Mouse (Mus musculus) hindbrain, embryonic 11.5 days (tissue): Measurements from ENCODE around the gene Ten1. TPM values are rescaled to one million over a fixed set of nuclear protein-coding genes. Genes with fewer than 3 reads are reported as not detected.

Experiments used
- ATAC-seq: fragments of 200-750 bp; cut with Nextera tagmentation; 2 replicates; pipeline ENCODE4 v1.8.0; 2017; ENCODE audit warnings: mild to moderate bottlenecking, moderate TSS enrichment, moderate library complexity; ENCODE audit not compliant: low FRiP score
- DNase-seq: peaks from one replicate; pipeline ENCODE4 v3.0.0-alpha.2; 2015; ENCODE audit warnings: low spot score
- H3K27ac ChIP-seq: fragments of 300-500 bp; sonication (generic); 2 replicates; pipeline ENCODE4 v1.5.1; 2014; ENCODE audit warnings: mild to moderate bottlenecking, low read depth, low read length
- H3K27me3 ChIP-seq: fragments of 300-500 bp; sonication (generic); 2 replicates; pipeline ENCODE4 v1.6.1; 2014; ENCODE audit warnings: mild to moderate bottlenecking, low read length, moderate library complexity, mixed read lengths; ENCODE audit not compliant: control insufficient read depth, insufficient read depth
- H3K36me3 ChIP-seq: fragments of 300-500 bp; sonication (generic); 2 replicates; pipeline ENCODE4 v1.6.1; 2014; ENCODE audit warnings: mild to moderate bottlenecking, low read length, moderate library complexity, mixed read lengths; ENCODE audit not compliant: control insufficient read depth, insufficient read depth
- H3K4me1 ChIP-seq: fragments of 300-500 bp; sonication (generic); replicated peaks from 2 replicates; pipeline ENCODE4 v1.6.1; 2014; ENCODE audit warnings: low read length, mixed read lengths; ENCODE audit not compliant: control insufficient read depth, insufficient read depth
- H3K4me2 ChIP-seq: fragments of 300-500 bp; sonication (generic); replicated peaks from 2 replicates; pipeline ENCODE4 v1.6.1; 2014; ENCODE audit warnings: mild to moderate bottlenecking, low read depth, low read length
- H3K4me3 ChIP-seq: fragments of 300-500 bp; sonication (generic); 2 replicates; pipeline ENCODE4 v1.5.1; 2014; ENCODE audit warnings: low read depth, low read length
- H3K9ac ChIP-seq: fragments of 300-500 bp; sonication (generic); 2 replicates; pipeline ENCODE4 v1.6.1; 2014; ENCODE audit warnings: low read depth, low read length
- H3K9me3 ChIP-seq: fragments of 300-500 bp; sonication (generic); 2 replicates; pipeline ENCODE4 v1.6.1; 2016; ENCODE audit warnings: low read length; ENCODE audit not compliant: control insufficient read depth
- WGBS: fragments of 180-500 bp; shearing (Covaris S2); extraction: QIAGEN DNeasy Blood & Tissue Kit; methylation state at CpG from one replicate; pipeline ENCODE4 v1.1.7; 2014; 5-methylcytosine and 5-hydroxymethylcytosine counted together
- polyA plus RNA-seq: library from polyadenylated mRNA; unstranded; fragments of >200 nt; fragmentation: Nextera tagmentation; extraction: Ambion mirVana; gene quantifications from 2 replicates; pipeline ENCODE4 v1.2.1, GENCODE M21; 2014

Gene Ten1
- polyA plus RNA-seq, 1 experiment from 2014 or later: 60.7 TPM

DNA sequence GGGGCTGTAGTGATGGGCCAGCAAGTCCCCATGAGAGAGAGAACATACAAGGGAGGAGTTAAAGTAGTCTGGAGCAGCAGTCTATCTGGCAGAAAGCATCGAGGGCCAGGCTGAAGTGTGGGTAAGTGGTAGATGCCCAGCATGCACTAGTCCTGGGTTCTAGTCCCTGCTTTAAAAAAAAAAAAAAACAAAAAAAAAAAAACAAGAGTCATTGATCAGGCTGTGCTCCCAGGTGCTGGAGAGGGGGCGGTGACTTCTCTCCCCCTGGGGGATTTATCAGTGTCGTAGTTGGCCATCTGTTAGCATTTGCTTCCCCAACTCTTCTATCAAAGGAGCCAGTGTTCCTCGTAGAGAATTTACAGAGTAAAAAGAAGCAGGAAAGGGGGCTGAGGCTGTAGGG lies 8.0 kb downstream of the Ten1 start:
- Histone ChIP-seq H3K27ac (no peak overlapping the region), H3K9ac (no peak overlapping the region), H3K4me2 (no peak overlapping the region), H3K27me3 (no peaks in the 10 kb centered on the region), H3K4me3 (no peak overlapping the region), H3K36me3 (no peaks in the 10 kb centered on the region), H3K4me1 (no peaks in the 10 kb centered on the region), H3K9me3 (no peaks in the 10 kb centered on the region)
- WGBS: 73% methylated on average over 4 of the region's 4 CpGs
- DNase-seq (no peak), ATAC-seq (no peak)

DNA sequence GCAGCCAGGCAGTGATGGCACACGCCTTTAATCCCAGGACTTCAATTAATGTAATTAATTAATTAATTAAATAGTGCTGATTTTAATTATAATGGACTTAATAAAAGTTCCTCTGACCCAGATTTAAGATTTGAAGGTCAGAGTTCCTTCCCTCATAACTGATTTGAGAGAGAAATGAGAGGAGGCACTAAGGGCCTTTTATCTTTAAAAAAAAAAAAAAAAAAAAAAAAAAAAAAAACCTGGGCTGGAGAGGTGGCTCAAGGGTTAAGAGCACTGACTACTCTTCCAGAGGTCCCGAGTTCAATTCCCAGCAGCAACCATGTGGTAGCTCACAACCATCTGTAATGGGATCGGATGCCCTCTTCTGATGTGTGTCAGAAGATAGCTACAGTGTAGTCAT lies 10.0 kb downstream of the Ten1 start:
- Histone ChIP-seq H3K4me1 (no peaks in the 10 kb centered on the region), H3K4me2 (no peak overlapping the region), H3K27ac (no peak overlapping the region), H3K36me3 (no peaks in the 10 kb centered on the region), H3K4me3 (no peak overlapping the region), H3K9me3 (no peaks in the 10 kb centered on the region), H3K9ac (no peak overlapping the region), H3K27me3 (no peaks in the 10 kb centered on the region)
- ATAC-seq (no peak), DNase-seq (no peak)
- 89% methylated on average over 3 of the region's 3 CpGs for WGBS

DNA sequence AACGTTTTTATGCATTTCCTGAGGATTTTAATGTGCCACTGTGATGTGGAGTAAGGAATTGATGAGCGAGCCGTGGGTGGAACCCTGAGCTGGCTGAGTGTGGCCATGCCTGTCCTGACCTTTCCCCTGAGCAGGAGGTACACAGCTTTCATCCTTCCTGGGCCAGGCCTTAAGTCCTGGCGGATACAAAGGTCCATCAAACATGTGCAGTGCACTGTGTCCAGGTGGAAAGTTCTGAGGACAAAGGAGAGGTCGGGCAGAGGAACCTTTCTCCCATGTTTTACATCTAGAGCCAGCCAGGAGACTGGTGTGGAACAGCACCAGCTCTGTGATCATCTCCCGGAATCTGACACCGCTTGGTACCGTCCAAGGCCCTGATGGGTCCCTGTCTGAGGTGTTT lies 10.6 kb downstream of the Ten1 start:
- Histone ChIP-seq H3K27ac (no peak overlapping the region), H3K36me3 (no peaks in the 10 kb centered on the region), H3K4me2 (no peak overlapping the region), H3K9me3 (no peaks in the 10 kb centered on the region), H3K9ac (no peak overlapping the region), H3K27me3 (no peaks in the 10 kb centered on the region), H3K4me3 (no peak overlapping the region), H3K4me1 (no peaks in the 10 kb centered on the region)
- ATAC-seq: no peak
- DNase-seq: no peak
- WGBS: 82% methylated on average over 8 of the region's 8 CpGs

- ATAC-seq: no peak
These were observed 12.0 kb downstream of the Ten1 start for GRCm38 (mm10) chr11:116210696-116211095.

GRCm38 (mm10) chr11:116212847-116213246 lies 14.2 kb downstream of the Ten1 start:
- no peak for DNase-seq
- H3K4me2 ChIP-seq: no peak overlapping the region
- no peak overlapping the region for H3K9ac ChIP-seq
- H3K36me3 ChIP-seq: no peaks in the 10 kb centered on the region
- 89% methylated on average over 6 of the region's 6 CpGs for WGBS
- no peaks in the 10 kb centered on the region for H3K9me3 ChIP-seq
- no peaks in the 10 kb centered on the region for H3K27me3 ChIP-seq
- H3K27ac ChIP-seq: no peak overlapping the region
- ATAC-seq: no peak
- H3K4me3 ChIP-seq: no peak overlapping the region
- H3K4me1 ChIP-seq: no peaks in the 10 kb centered on the region

More at GRCm38 (mm10) chr11:116210696-116211095, 12.0 kb downstream of the Ten1 start:
- no peaks in the 10 kb centered on the region for H3K9me3 ChIP-seq
- no peak overlapping the region for H3K27ac ChIP-seq
- H3K4me2 ChIP-seq: no peak overlapping the region
- H3K9ac ChIP-seq: no peak overlapping the region
- DNase-seq: no peak
- WGBS: 78% methylated on average over 5 of the region's 5 CpGs
- H3K27me3 ChIP-seq: no peaks in the 10 kb centered on the region
- H3K36me3 ChIP-seq: no peaks in the 10 kb centered on the region
- no peaks in the 10 kb centered on the region for H3K4me1 ChIP-seq
- H3K4me3 ChIP-seq: no peak overlapping the region

DNA sequence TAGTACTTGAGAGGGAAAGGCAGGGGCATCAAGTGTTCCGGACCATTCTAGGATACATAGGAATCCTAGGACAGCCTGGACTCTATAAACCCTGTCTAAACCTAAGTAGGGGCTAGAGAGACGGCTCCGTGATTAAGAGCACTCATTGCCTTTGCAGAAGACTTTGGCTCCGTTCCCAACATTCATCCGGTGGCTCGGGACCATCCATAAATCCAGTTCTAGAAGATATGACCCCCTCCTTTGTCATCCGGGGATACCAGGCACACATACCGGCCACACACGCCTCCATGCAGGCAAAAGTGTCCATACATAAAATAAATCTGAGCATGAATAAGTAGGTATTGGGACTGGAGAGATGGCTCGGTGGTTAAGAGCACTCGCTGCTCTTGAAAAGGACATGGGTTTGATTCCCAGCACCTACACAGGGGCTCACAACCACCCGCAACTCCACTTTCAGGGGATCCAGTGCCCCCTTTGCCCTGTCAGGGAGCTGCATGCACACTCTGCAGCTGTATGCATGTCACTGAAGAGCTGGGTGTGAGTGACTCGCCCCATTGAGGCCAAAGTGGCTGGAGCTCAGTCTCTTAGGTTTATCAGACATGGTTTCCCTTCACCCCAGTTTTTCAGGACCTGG lies 15.3 kb downstream of the Ten1 start:
- WGBS: 93% methylated on average over 13 of the region's 13 CpGs
- Histone ChIP-seq H3K4me1 (0 out of 2 replicates have a peak, but pooled peaks cover 2% of the 10 kb centered on the region), H3K4me2 (no peak overlapping the region), H3K9me3 (no peaks in the 10 kb centered on the region), H3K36me3 (no peaks in the 10 kb centered on the region), H3K27ac (no peak overlapping the region), H3K27me3 (no peaks in the 10 kb centered on the region), H3K4me3 (no peak overlapping the region), H3K9ac (no peak overlapping the region)
- ATAC-seq: no peak
- DNase-seq: no peak

- WGBS: 83% methylated on average over 7 of the region's 7 CpGs
- ATAC-seq: no peak
- no peaks in the 10 kb centered on the region for H3K27me3 ChIP-seq
- no peak overlapping the region for H3K9ac ChIP-seq
- no peaks in the 10 kb centered on the region for H3K9me3 ChIP-seq
- DNase-seq: no peak
- no peaks in the 10 kb centered on the region for H3K36me3 ChIP-seq
- H3K4me1 ChIP-seq: 0 out of 2 replicates have a peak, but pooled peaks cover 2% of the 10 kb centered on the region
- H3K4me2 ChIP-seq: no peak overlapping the region
- no peak overlapping the region for H3K4me3 ChIP-seq
- H3K27ac ChIP-seq: no peak overlapping the region
These were observed 16.5 kb downstream of the Ten1 start for GRCm38 (mm10) chr11:116215181-116215580.

DNA sequence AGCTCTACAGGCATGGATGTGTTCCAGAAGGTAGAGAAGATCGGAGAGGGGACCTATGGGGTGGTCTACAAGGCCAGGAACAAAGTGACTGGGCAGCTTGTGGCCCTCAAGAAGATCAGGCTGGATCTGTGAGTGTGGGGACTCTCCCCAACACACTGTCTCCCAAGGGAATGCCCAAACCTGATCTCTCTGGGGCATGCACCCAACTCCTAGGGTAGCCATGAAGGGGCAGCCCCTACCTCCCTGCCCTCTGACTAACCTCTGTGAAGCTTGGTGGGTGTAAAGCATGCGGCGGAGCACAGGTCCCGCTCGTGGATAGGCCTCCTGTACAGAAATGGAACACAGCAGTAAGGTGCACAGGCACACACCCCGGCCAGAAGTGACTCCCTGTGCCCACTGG lies 17.3 kb downstream of the Ten1 start:
- no peaks in the 10 kb centered on the region for H3K9me3 ChIP-seq
- no peak overlapping the region for H3K4me2 ChIP-seq
- H3K9ac ChIP-seq: no peak overlapping the region
- no peak overlapping the region for H3K27ac ChIP-seq
- 92% methylated on average over 6 of the region's 6 CpGs for WGBS
- H3K4me1 ChIP-seq: 0 out of 2 replicates have a peak, but pooled peaks cover 2% of the 10 kb centered on the region
- DNase-seq (no peak), ATAC-seq (no peak)
- no peak overlapping the region for H3K4me3 ChIP-seq
- no peaks in the 10 kb centered on the region for H3K36me3 ChIP-seq
- H3K27me3 ChIP-seq: peaks cover 5% of the 10 kb centered on the region

DNA sequence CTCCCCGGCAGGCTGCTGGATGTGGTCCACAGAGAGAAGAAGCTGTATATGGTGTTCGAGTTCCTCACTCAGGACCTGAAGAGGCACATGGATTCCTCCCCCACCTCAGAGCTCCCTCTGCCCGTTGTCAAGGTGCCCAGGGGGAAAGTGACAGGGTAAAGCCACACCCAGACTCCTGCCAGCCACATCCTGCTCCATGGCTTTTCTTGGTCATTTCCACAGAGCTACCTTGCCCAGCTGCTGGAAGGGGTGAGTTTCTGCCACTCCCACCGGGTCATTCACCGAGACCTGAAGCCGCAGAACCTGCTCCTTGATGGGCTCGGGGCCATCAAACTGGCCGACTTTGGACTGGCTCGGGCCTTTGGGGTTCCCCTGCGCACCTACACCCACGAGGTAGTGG lies 17.9 kb downstream of the Ten1 start:
- Histone ChIP-seq H3K27me3 (peaks cover 11% of the 10 kb centered on the region), H3K4me2 (no peak overlapping the region), H3K9ac (no peak overlapping the region), H3K9me3 (0 out of 2 replicates have a peak, but pooled peaks cover under 1% of the 10 kb centered on the region), H3K27ac (no peak overlapping the region), H3K4me1 (0 out of 2 replicates have a peak, but pooled peaks cover 2% of the 10 kb centered on the region), H3K36me3 (no peaks in the 10 kb centered on the region), H3K4me3 (no peak overlapping the region)
- DNase-seq (no peak), ATAC-seq (no peak)
- WGBS: 82% methylated on average over 11 of the region's 11 CpGs
